Mouse (Mus musculus) myocyte (in vitro differentiated cells): ENCODE data around the gene Glt1d1.

ENCODE experiments used
- CEBPB ChIP-seq: IDR thresholded peaks from 2 replicates; pipeline ENCODE4 v1.6.1; 2011; ENCODE audit warnings: mild to moderate bottlenecking, moderate library complexity; ENCODE audit not compliant: poor library complexity, insufficient read depth, severe bottlenecking
- E2F4 ChIP-seq: IDR thresholded peaks from one replicate; pipeline ENCODE4 v1.6.1; 2011; ENCODE audit warnings: mild to moderate bottlenecking, control low read depth, moderate library complexity; ENCODE audit not compliant: insufficient read depth
- MAX ChIP-seq: IDR thresholded peaks from one replicate; pipeline ENCODE4 v1.6.1; 2011; ENCODE audit warnings: low read depth, mild to moderate bottlenecking, control low read depth
- MYOD1 ChIP-seq, 3 experiments: IDR thresholded peaks; one replicate each; pipeline ENCODE4 v1.6.1; 2011; ENCODE audit warnings: control low read depth in 2 of 3, low read depth in 2 of 3, mild to moderate bottlenecking in 2 of 3, moderate library complexity in 1 of 3; ENCODE audit not compliant: insufficient read length in 2 of 3, control insufficient read depth in 1 of 3
- MYOG ChIP-seq, 3 experiments: IDR thresholded peaks; one replicate each; pipeline ENCODE4 v1.6.1; 2011; ENCODE audit warnings: control low read depth in 2 of 3, low read depth in 2 of 3, mild to moderate bottlenecking in 2 of 3; ENCODE audit not compliant: insufficient read length in 2 of 3, control insufficient read depth in 1 of 3, insufficient read depth in 1 of 3
- POLR2A ChIP-seq: IDR thresholded peaks from one replicate; pipeline ENCODE4 v1.6.1; 2011; ENCODE audit warnings: low read depth, mild to moderate bottlenecking, control low read depth, moderate library complexity; ENCODE audit not compliant: insufficient read length
- POLR2AphosphoS2 ChIP-seq: IDR thresholded peaks from one replicate; pipeline ENCODE4 v1.6.1; 2011; ENCODE audit warnings: low read depth, control low read depth; ENCODE audit not compliant: insufficient read length
- REST ChIP-seq: IDR thresholded peaks from one replicate; pipeline ENCODE4 v1.6.1; 2011; ENCODE audit warnings: mild to moderate bottlenecking, control low read depth, moderate library complexity; ENCODE audit not compliant: insufficient read depth, insufficient read length
- SRF ChIP-seq: IDR thresholded peaks from one replicate; pipeline ENCODE4 v1.6.1; 2011; ENCODE audit warnings: low read depth; ENCODE audit not compliant: control insufficient read depth, insufficient read length
- TCF12 ChIP-seq: IDR thresholded peaks from one replicate; pipeline ENCODE4 v1.6.1; 2011; ENCODE audit warnings: mild to moderate bottlenecking, control low read depth; ENCODE audit not compliant: poor library complexity, insufficient read depth, severe bottlenecking
- USF1 ChIP-seq: IDR thresholded peaks from one replicate; pipeline ENCODE4 v1.6.1; 2011; ENCODE audit warnings: low read depth, mild to moderate bottlenecking, control low read depth, moderate library complexity

DNA sequence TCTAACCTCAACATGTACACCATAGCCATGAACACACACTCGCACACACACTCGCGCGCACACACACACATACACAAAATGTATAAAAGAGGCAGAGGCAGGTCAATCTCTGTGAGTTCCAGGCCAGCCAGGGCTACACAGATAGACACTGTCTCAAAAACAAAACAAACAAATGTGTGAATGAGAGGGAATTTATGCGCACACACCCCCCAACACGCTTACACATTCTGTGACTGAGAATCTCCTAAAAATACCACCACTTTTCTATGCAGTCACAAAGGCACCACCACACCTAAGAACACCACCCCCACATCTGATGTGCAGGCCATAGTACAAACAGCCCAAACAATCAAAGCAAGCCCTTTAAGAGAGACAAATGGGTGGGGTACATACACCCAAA, 19.7 kb upstream of the Glt1d1 start:
- TF ChIP-seq POLR2A (no peak), USF1 (no peak), MAX (no peak), TCF12 (no peak), POLR2AphosphoS2 (no peak), E2F4 (no peak), SRF (no peak), MYOG (IDR thresholded peaks at IDR 0.05; ENCODE audit: control insufficient read depth in 1 of 3, insufficient read depth in 1 of 3, insufficient read length in 2 of 3, low read depth in 2 of 3) (no peak), MYOD1 (IDR thresholded peaks at IDR 0.05; ENCODE audit: control insufficient read depth in 1 of 3, insufficient read length in 2 of 3, low read depth in 2 of 3) (no peak), CEBPB (no peak), REST (no peak)
